Mouse (Mus musculus) heart, embryonic 15.5 days (tissue): ENCODE measurements around the gene Slc27a3. TPM values are rescaled to one million over a fixed set of nuclear protein-coding genes. Genes with fewer than 3 reads are reported as not detected.
"Not testable (repeated sequence)": the region's sequence is repeated elsewhere in the genome, so short reads cannot be mapped to it uniquely, and the experiment has no call there.

Source experiments
- ATAC-seq: fragments of 200-750 bp; cut with Nextera tagmentation; replicated peaks from 2 replicates; pipeline ENCODE4 v1.8.0; 2017; ENCODE audit warnings: low read depth, moderate TSS enrichment; ENCODE audit not compliant: insufficient number of reproducible peaks, insufficient read depth, low FRiP score
- H3K27ac ChIP-seq: fragments of 300-500 bp; sonication (generic); 2 replicates; pipeline ENCODE4 v1.5.1; 2015; ENCODE audit warnings: mild to moderate bottlenecking, inconsistent platforms
- H3K27me3 ChIP-seq: fragments of 300-500 bp; sonication (generic); 2 replicates; pipeline ENCODE4 v1.6.1; 2015; ENCODE audit warnings: inconsistent platforms
- H3K36me3 ChIP-seq: fragments of 300-500 bp; sonication (generic); 2 replicates; pipeline ENCODE4 v1.6.1; 2015; ENCODE audit warnings: mild to moderate bottlenecking, inconsistent platforms
- H3K4me1 ChIP-seq: fragments of 300-500 bp; sonication (generic); replicated peaks from 2 replicates; pipeline ENCODE4 v1.6.1; 2015; ENCODE audit warnings: inconsistent platforms
- H3K4me2 ChIP-seq: fragments of 300-500 bp; sonication (generic); 2 replicates; pipeline ENCODE4 v1.6.1; 2015; ENCODE audit warnings: inconsistent platforms, mild to moderate bottlenecking, moderate library complexity
- H3K4me3 ChIP-seq: fragments of 300-500 bp; sonication (generic); 2 replicates; pipeline ENCODE4 v1.5.1; 2015; ENCODE audit warnings: mild to moderate bottlenecking, inconsistent platforms
- H3K9ac ChIP-seq: fragments of 300-500 bp; sonication (generic); 2 replicates; pipeline ENCODE4 v1.6.1; 2015; ENCODE audit warnings: mild to moderate bottlenecking, inconsistent platforms
- H3K9me3 ChIP-seq: fragments of 300-500 bp; sonication (generic); replicated peaks from 2 replicates; pipeline ENCODE4 v1.6.1; 2016; ENCODE audit warnings: inconsistent platforms
- WGBS: fragments of 180-500 bp; shearing (Covaris S2); methylation state at CpG from one replicate; pipeline ENCODE4 v1.1.7; 2015; ENCODE audit warnings: mixed read lengths; 5-methylcytosine and 5-hydroxymethylcytosine counted together
- polyA plus RNA-seq: library from polyadenylated mRNA; unstranded; fragments of >200 nt; fragmentation: Nextera tagmentation; extraction: Ambion mirVana; gene quantifications from 2 replicates; pipeline ENCODE4 v1.2.1, GENCODE M21; 2015

Slc27a3 gene
- polyA plus RNA-seq, 1 experiment from 2014 or later: 4.8 TPM

DNA sequence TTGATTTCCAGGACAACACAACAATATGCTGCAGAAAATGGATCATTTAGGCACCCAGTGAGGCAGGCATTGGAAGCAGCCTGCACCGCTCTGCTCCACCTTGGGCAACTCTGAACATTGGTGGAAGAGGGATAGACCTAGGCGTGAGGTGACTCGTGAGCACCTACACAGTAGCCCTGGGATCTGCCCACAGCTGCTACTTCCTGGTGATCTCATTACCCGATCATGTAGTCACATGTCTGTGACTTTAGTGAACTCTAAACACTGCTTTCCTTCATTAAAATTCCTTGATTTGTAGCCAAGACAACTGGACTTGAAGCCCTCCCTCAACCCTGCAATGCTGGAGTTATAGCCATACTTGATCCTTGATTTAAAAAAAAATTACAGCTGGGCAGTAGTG, 15.4 kb downstream of the Slc27a3 start:
- WGBS: 65% methylated on average over 4 of the region's 4 CpGs
- Histone ChIP-seq H3K36me3 (no peaks in the 10 kb centered on the region), H3K4me1 (no peaks in the 10 kb centered on the region), H3K27ac (no peak overlapping the region), H3K4me2 (no peak overlapping the region), H3K4me3 (no peak overlapping the region), H3K9me3 (no peaks in the 10 kb centered on the region), H3K27me3 (no peaks in the 10 kb centered on the region), H3K9ac (no peak overlapping the region)
- no peak for ATAC-seq

DNA sequence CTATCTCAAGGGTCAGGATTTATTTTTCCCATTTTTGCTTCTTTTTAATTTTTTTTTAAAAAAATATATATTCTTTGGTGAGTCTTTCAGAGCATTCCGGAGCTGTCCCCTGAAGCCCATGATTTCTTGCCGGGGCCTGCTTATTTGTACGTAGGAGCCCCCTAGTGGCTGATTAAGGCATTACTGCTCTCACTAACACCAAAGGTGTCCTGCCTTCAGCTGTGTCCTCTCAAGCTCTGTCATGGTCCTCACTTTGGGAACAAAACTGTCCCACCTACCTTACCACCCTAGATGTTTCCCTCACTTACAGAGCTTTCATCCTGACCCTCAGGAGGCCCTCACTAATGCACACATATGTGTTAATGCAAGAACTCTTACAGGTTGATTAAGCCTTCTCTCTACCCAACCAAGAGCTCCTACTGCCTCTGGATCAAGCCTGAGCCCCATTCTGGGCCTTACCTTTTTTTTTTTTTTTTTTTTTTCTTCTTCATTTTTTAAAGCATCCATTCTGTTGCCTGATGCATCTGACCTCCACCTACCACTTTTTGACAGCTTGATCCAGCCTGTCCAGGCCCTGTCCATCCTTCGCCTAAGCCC, 16.2 kb downstream of the Slc27a3 start:
- Histone ChIP-seq H3K4me1 (no peaks in the 10 kb centered on the region), H3K36me3 (no peaks in the 10 kb centered on the region), H3K27ac (no peak overlapping the region), H3K4me2 (no peak overlapping the region), H3K9me3 (no peaks in the 10 kb centered on the region), H3K9ac (no peak overlapping the region), H3K4me3 (no peak overlapping the region), H3K27me3 (no peaks in the 10 kb centered on the region)
- 24% methylated on average over 4 of the region's 4 CpGs for WGBS
- no peak for ATAC-seq

DNA sequence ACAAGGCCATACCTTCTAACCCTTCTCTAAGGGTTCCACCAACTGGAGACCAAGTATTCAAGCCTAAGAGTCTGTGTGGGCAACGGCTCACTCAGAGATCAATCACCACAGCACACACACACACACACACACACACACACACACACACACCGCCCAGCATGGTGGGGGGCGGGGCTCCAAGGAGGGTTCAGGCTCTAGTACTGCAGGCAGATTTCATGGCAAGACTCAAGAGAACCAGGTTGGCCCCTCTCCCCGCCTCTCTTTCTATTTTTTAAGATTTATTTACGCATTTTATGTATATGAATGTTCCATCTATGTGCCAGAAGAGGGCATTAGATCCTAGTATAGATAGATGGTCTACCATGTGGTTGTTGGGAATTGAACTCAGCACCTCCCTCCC, 16.9 kb downstream of the Slc27a3 start:
- Histone ChIP-seq H3K27me3 (no peaks in the 10 kb centered on the region), H3K27ac (no peak overlapping the region), H3K4me1 (no peaks in the 10 kb centered on the region), H3K9ac (no peak overlapping the region), H3K36me3 (no peaks in the 10 kb centered on the region), H3K4me2 (no peak overlapping the region), H3K4me3 (no peak overlapping the region), H3K9me3 (no peaks in the 10 kb centered on the region)
- 48% methylated on average over 5 of the region's 5 CpGs for WGBS
- no peak; the same call in 1 of the 2 replicates for ATAC-seq

DNA sequence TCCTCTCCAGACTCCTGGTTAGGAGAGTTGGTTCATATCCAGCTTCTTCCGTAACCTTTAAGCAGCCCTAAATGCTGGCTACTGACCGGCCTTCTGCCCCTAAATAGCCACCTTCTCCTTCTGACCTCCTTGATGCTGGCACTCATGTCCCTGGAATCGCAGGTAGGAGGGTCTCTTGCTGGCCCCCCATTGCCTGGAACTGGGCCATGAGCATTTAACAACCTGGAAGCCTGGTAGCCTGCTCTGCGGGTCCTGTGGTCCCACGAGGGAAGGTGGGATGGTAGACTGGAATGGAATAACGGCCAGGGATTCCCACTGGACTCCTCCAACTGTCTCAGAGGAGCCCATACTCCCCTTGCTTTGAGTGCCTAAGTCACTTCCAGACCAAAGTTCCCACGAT, 17.9 kb downstream of the Slc27a3 start:
- no peak for ATAC-seq
- no peak overlapping the region for H3K9ac ChIP-seq
- no peak overlapping the region for H3K4me3 ChIP-seq
- no peaks in the 10 kb centered on the region for H3K27me3 ChIP-seq
- no peaks in the 10 kb centered on the region for H3K9me3 ChIP-seq
- H3K4me2 ChIP-seq: no peak overlapping the region
- WGBS: 72% methylated on average over 7 of the region's 7 CpGs
- H3K27ac ChIP-seq: no peak overlapping the region
- no peaks in the 10 kb centered on the region for H3K4me1 ChIP-seq
- H3K36me3 ChIP-seq: no peaks in the 10 kb centered on the region

DNA sequence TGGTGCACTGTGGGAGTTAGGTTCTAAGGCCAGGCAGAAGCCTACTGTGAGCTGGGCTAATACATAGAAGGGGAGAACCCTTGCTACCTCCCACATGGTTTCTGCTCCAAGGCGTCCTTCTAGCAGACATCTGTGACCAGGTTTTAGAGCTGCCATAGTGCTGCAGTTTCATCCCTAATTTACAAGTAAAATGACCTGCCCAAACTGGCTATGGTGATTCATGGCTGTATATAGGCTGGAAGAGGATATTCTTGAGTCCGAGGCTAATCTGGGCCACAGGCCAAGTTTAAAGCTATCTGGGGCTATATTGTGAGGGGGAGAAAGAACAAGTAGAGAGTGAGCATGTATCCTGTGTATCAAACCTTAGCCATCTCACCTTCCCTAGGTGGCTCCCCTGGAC, 20.7 kb downstream of the Slc27a3 start:
- Histone ChIP-seq H3K4me3 (no peak overlapping the region), H3K27me3 (no peaks in the 10 kb centered on the region), H3K9ac (no peak overlapping the region), H3K4me1 (no peaks in the 10 kb centered on the region), H3K36me3 (no peaks in the 10 kb centered on the region), H3K9me3 (no peaks in the 10 kb centered on the region), H3K4me2 (no peak overlapping the region), H3K27ac (no peak overlapping the region)
- no peak for ATAC-seq
- 26% methylated on average over 2 of the region's 2 CpGs for WGBS

DNA sequence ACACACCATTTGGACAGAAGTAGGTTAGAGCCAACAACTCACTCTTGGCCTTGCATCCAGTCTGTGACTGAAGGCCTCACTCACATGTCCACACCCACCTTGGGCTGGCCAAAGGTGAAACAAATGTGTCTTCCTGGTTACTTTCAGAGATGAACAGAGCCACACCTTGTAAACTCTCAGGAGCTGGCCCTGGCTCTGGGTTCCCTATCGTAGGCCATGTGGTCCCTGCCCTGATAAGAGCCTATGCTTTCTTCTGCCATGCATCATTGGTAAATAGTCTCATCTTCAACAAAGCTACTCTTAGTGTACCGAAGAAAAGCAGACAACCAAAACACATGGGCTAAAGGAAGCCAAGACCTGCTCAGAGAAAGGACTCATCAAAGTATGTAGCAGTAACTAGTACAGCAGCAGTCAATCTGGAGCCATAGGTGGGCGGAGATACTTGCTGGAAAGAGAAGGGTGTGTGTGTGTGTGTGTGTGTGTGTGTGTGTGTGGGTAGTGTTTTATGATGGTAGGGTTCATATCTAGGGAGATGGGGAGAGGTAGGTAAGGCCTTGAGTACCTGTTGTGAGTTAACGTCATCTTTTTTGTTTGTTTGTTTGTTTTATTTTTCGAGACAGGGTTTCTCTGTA, 22.6 kb downstream of the Slc27a3 start:
- no peak overlapping the region for H3K4me2 ChIP-seq
- no peaks in the 10 kb centered on the region for H3K4me1 ChIP-seq
- peaks cover 1% of the 10 kb centered on the region; the same call in 1 of the 2 replicates for H3K36me3 ChIP-seq
- WGBS: 79% methylated on average over 5 of the region's 5 CpGs
- no peaks in the 10 kb centered on the region for H3K27me3 ChIP-seq
- H3K4me3 ChIP-seq: no peak overlapping the region
- H3K9ac ChIP-seq: no peak overlapping the region
- ATAC-seq: no peak
- H3K9me3 ChIP-seq: no peaks in the 10 kb centered on the region
- no peak overlapping the region for H3K27ac ChIP-seq

DNA sequence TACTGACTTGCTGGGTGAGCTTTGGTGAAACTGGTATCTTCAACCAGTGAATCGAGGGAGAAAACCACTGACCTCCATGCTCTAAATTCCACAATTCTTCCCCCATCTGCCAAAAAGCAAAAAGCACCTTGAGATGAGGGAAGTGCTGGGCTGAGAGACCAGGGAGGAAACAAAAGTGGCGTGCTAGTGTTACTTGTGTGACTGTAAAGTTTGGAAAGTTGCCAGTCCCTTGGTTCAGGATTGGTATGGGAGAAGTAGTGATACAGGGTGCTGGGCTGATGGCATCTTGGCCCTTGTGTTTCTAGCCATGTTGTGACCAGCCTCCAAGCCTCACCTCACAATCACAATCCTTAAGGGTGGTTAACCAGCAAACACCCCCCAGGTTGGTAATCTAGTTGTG, 27.4 kb downstream of the Slc27a3 start:
- Histone ChIP-seq H3K4me3 (no peak overlapping the region), H3K27me3 (no peaks in the 10 kb centered on the region), H3K4me2 (no peak overlapping the region), H3K36me3 (peaks cover 25% of the 10 kb centered on the region), H3K27ac (no peak overlapping the region), H3K9ac (no peak overlapping the region), H3K4me1 (no peaks in the 10 kb centered on the region), H3K9me3 (no peaks in the 10 kb centered on the region)
- ATAC-seq: no peak
- WGBS: 59% methylated on average over 2 of the region's 2 CpGs

DNA sequence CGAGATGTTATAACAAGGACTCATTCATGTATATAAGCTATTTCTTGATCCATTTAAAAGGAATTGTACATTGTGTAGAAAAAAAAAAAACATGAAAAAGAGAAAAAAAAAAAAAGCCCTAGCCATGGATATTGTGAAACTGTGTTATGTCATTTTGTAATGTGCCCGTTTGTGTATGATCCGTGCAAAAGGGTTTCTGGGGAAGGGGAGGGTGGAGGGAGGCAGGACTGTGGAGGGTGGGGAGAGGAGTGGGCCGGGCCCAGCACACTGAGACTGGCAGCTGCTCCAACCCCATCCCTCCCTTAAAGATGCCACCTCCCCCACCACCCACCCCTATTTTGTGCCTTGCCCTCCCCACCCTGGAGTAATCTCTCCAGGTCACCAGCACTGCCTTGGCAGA, 28.3 kb downstream of the Slc27a3 start:
- Histone ChIP-seq H3K9me3 (no peaks in the 10 kb centered on the region), H3K36me3 (peaks cover 34% of the 10 kb centered on the region), H3K4me3 (no peak overlapping the region), H3K4me1 (no peaks in the 10 kb centered on the region), H3K27me3 (no peaks in the 10 kb centered on the region), H3K4me2 (no peak overlapping the region), H3K27ac (no peak overlapping the region), H3K9ac (no peak overlapping the region)
- ATAC-seq: no peak
- WGBS: 81% methylated on average over 4 of the region's 4 CpGs

DNA sequence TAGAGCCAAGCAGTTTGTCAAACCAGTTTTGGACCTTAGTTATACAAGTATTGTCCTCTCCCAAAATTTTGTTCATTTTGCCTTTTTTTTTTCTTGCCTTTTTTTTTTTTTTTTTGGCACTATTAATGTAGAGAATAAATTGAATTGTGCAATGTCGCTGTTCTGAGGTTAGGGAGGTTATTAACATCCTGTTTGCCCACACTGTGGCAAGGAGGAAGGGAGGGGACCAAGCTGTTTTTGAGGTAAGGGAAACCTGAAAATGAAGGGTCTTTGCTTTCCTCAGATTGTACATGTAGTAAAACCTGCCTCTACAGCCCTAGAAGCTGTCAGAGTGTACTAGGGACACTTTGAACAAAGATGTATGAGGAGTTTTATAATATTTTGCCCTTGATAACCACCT, 30.5 kb downstream of the Slc27a3 start:
- Histone ChIP-seq H3K9me3 (no peaks in the 10 kb centered on the region), H3K27me3 (no peaks in the 10 kb centered on the region), H3K4me3 (no peak overlapping the region), H3K27ac (no peak overlapping the region), H3K36me3 (peaks cover 56% of the 10 kb centered on the region), H3K4me2 (no peak overlapping the region), H3K9ac (no peak overlapping the region), H3K4me1 (no peaks in the 10 kb centered on the region)
- 87% methylated on average over 1 of the region's 1 CpGs for WGBS
- no peak for ATAC-seq

DNA sequence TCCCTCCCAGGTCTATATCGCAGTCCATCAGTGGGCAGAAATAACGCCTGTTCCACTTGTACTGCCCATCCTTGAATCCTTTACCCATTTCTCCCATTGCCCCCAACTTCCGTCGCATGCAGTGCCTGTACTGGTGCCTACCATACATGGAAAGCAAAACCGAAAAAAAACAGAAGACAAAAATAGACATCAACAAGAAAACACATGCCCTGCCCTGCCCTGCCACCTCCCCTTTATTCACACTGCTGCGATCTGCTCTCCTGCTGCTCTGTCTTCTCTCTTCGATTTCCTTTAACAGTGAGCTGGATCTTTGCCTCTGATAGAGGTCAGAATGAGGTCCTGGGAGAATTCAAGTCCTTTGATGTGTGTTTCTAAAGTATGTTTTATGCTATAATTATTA, 31.8 kb downstream of the Slc27a3 start:
- Histone ChIP-seq H3K27me3 (no peaks in the 10 kb centered on the region), H3K36me3 (peaks cover 68% of the 10 kb centered on the region), H3K4me2 (no peak overlapping the region), H3K9me3 (no peaks in the 10 kb centered on the region), H3K4me1 (no peaks in the 10 kb centered on the region), H3K27ac (no peak overlapping the region), H3K4me3 (no peak overlapping the region), H3K9ac (no peak overlapping the region)
- ATAC-seq: no peak
- WGBS: 76% methylated on average over 7 of the region's 7 CpGs

DNA sequence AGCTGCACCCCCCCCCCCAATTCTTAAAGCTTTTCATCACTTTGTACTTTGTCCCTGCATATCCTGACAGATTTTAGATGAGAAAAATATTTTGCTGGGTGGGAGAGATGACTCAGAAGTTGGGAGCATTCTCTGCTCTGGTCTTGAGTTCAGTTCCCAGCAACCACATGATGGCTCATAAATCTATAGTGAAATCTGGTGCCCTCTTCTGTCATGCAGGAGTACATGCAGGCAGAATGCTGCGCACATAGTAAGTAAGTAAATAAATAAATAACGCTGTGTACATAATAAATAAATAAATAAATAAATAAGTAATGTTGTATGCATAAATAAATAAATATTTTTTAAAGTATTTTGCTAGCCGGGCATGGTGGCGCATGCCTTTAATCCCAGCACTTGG, 41.9 kb downstream of the Slc27a3 start:
- WGBS: 99% methylated on average over 4 of the region's 4 CpGs
- Histone ChIP-seq H3K9me3 (no peaks in the 10 kb centered on the region), H3K27ac (no peak overlapping the region), H3K27me3 (no peaks in the 10 kb centered on the region), H3K4me3 (no peak overlapping the region), H3K9ac (no peak overlapping the region), H3K4me1 (no peaks in the 10 kb centered on the region), H3K4me2 (no peak overlapping the region), H3K36me3 (peaks cover 46% of the 10 kb centered on the region)
- ATAC-seq: no peak

DNA sequence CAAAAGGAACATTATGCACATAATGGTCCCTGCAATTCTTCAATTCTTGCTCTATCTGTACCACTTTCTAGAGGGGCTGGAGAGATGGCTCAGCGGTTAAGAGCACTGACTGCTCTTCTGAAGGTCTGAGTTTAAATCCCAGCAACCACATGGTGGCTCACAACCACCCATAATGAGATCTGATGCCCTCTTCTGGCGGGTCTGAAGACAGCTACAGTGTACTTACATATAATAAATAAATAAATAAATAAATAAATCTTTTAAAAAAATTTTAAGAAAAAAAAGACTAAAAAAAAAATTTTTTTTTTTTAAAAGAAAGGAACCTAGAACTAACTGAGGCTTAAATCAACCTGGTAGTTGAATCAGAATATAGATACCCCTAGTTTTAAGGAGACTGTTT, 46.9 kb downstream of the Slc27a3 start:
- not testable (repeated sequence) for H3K27me3 ChIP-seq, ATAC-seq, H3K4me2 ChIP-seq, H3K4me3 ChIP-seq, H3K9me3 ChIP-seq, H3K9ac ChIP-seq, H3K4me1 ChIP-seq, H3K27ac ChIP-seq
- peaks cover 25% of the 10 kb centered on the region for H3K36me3 ChIP-seq
- 68% methylated on average over 2 of the region's 2 CpGs for WGBS
